ENCODE assay signal across 8 mouse cellular contexts in genomic region chr5:125068371-125068951, GRCm38 (mm10).
DNase-seq lines count a peak whose midpoint lies in the region; ATAC-seq and TF ChIP-seq lines count a peak whose summit lies in the region.

No protein-coding gene starts in this region.

- TF ChIP-seq CTCF in intestine, postnatal 0 days (IDR thresholded peaks at IDR 0.05; ENCODE audit: low read depth): no peak
- no peak for TF ChIP-seq CTCF in midbrain, postnatal 0 days (IDR thresholded peaks at IDR 0.05)

- H3K4me1 ChIP-seq in intestine, embryonic 14.5 days (replicated peaks; ENCODE audit: control insufficient read depth, insufficient read depth, low read length): peaks cover 57% of the 10 kb centered on the region
- H3K4me1 ChIP-seq in intestine, postnatal 0 days (replicated peaks; ENCODE audit: control insufficient read depth, insufficient read depth, low read length): no peaks in the 10 kb centered on the region
- H3K4me1 ChIP-seq in hindbrain, embryonic 16.5 days (ENCODE audit: control insufficient read depth, insufficient read depth, low read depth, low read length): peaks cover 35% of the 10 kb centered on the region
- H3K4me1 ChIP-seq in midbrain, postnatal 0 days (ENCODE audit: insufficient read depth, low read length): no peaks in the 10 kb centered on the region

- H3K9ac ChIP-seq in intestine, embryonic 14.5 days (ENCODE audit: low read length): no peak overlapping the region
- no peak overlapping the region for H3K9ac ChIP-seq in intestine, postnatal 0 days (ENCODE audit: low read depth, low read length)
- H3K9ac ChIP-seq in hindbrain, embryonic 16.5 days (ENCODE audit: low read depth, low read length): no peak overlapping the region; the same call in 1 of the 2 replicates
- no peak overlapping the region; the same call in 1 of the 2 replicates for H3K9ac ChIP-seq in midbrain, postnatal 0 days (replicated peaks; ENCODE audit: low read length, poor library complexity, severe bottlenecking)

- ATAC-seq in intestine, embryonic 14.5 days (replicated peaks; ENCODE audit: low FRiP score, low TSS enrichment, low read depth): peak; percentile 81
- ATAC-seq in intestine, postnatal 0 days: no peak
- peak; percentile 38 for ATAC-seq in hindbrain, embryonic 16.5 days
- peak; percentile 2; the same call in 1 of the 2 replicates for ATAC-seq in midbrain, postnatal 0 days (ENCODE audit: low FRiP score)

- WGBS in intestine, embryonic 14.5 days: 23% methylated on average over 16 of the region's 16 CpGs
- whole genome bisulfite sequencing in intestine, postnatal 0 days: 49% methylated on average over 15 of the region's 16 CpGs
- 22% methylated on average over 16 of the region's 16 CpGs for WGBS in hindbrain, embryonic 16.5 days
- whole genome bisulfite sequencing in midbrain, postnatal 0 days: 57% methylated on average over 16 of the region's 16 CpGs

- peak; percentile 81 for DNase-seq in intestine, embryonic 14.5 days (ENCODE audit: low spot score)
- peak; percentile 45 for DNase-seq in embryo, embryonic 10 days (ENCODE audit: low spot score)
- DNase-seq in midbrain, postnatal 0 days (ENCODE audit: low spot score): no peak
- DNase-seq in c-Kit-positive CD71-positive TER-119-positive erythroid progenitor cells, embryonic 14.5 days (ENCODE audit: low spot score): no peak
- no peak for DNase-seq in cerebellum, adult 18-20 months
- DNase-seq in heart, adult 11 months: no peak

- H3K4me2 ChIP-seq in intestine, embryonic 14.5 days (ENCODE audit: low read length): 0 out of 2 replicates have a peak overlapping the region, but pooled peaks have one; percentile 13
- H3K4me2 ChIP-seq in intestine, postnatal 0 days (replicated peaks; ENCODE audit: low read depth): no peak overlapping the region
- no peak overlapping the region for H3K4me2 ChIP-seq in hindbrain, embryonic 16.5 days (ENCODE audit: low read length)
- H3K4me2 ChIP-seq in midbrain, postnatal 0 days (ENCODE audit: low read depth, low read length, poor library complexity, severe bottlenecking): no peak overlapping the region

- H3K4me3 ChIP-seq in intestine, embryonic 14.5 days (ENCODE audit: low read depth, low read length): no peak overlapping the region
- H3K4me3 ChIP-seq in intestine, postnatal 0 days (ENCODE audit: low read depth, low read length): no peak overlapping the region
- H3K4me3 ChIP-seq in hindbrain, embryonic 16.5 days (ENCODE audit: low read length): no peak overlapping the region
- no peak overlapping the region for H3K4me3 ChIP-seq in midbrain, postnatal 0 days (ENCODE audit: low read depth, low read length)

- peak overlapping the region; percentile 75 for H3K27ac ChIP-seq in intestine, embryonic 14.5 days (ENCODE audit: low read depth)
- H3K27ac ChIP-seq in intestine, postnatal 0 days (ENCODE audit: low read depth, low read length): no peak overlapping the region
- H3K27ac ChIP-seq in hindbrain, embryonic 16.5 days (ENCODE audit: low read depth, low read length): peak overlapping the region; percentile 72
- no peak overlapping the region; the same call in 1 of the 2 replicates for H3K27ac ChIP-seq in midbrain, postnatal 0 days (ENCODE audit: low read depth, low read length)

- peaks cover 55% of the 10 kb centered on the region for H3K36me3 ChIP-seq in intestine, embryonic 14.5 days (ENCODE audit: control insufficient read depth, insufficient read depth, low read length)
- peaks cover 63% of the 10 kb centered on the region for H3K36me3 ChIP-seq in intestine, postnatal 0 days (ENCODE audit: control insufficient read depth, insufficient read depth)
- H3K36me3 ChIP-seq in hindbrain, embryonic 16.5 days (ENCODE audit: control insufficient read depth, insufficient read depth, low read length): peaks cover 22% of the 10 kb centered on the region
- H3K36me3 ChIP-seq in midbrain, postnatal 0 days (ENCODE audit: insufficient read depth, low read length): peaks cover 33% of the 10 kb centered on the region

- H3K9me3 ChIP-seq in intestine, embryonic 14.5 days (ENCODE audit: control insufficient read depth, low read length): no peaks in the 10 kb centered on the region
- no peaks in the 10 kb centered on the region for H3K9me3 ChIP-seq in intestine, postnatal 0 days (ENCODE audit: control insufficient read depth)
- H3K9me3 ChIP-seq in hindbrain, embryonic 16.5 days (ENCODE audit: control insufficient read depth, low read length): no peaks in the 10 kb centered on the region
- no peaks in the 10 kb centered on the region for H3K9me3 ChIP-seq in midbrain, postnatal 0 days (ENCODE audit: low read length)

- no peaks in the 10 kb centered on the region for H3K27me3 ChIP-seq in intestine, embryonic 14.5 days (replicated peaks; ENCODE audit: control insufficient read depth, insufficient read depth, low read length)
- H3K27me3 ChIP-seq in intestine, postnatal 0 days (replicated peaks; ENCODE audit: control insufficient read depth, insufficient read depth, low read length): no peaks in the 10 kb centered on the region
- no peaks in the 10 kb centered on the region for H3K27me3 ChIP-seq in hindbrain, embryonic 16.5 days (replicated peaks; ENCODE audit: control insufficient read depth, insufficient read depth, low read length)
- no peaks in the 10 kb centered on the region for H3K27me3 ChIP-seq in midbrain, postnatal 0 days (ENCODE audit: insufficient read depth, low read length)

Comparison
In these comparisons a context has a peak if more than half of its experiments do, and no peak if none do; other contexts are left out.
1. H3K27ac ChIP-seq: peak in intestine, embryonic 14.5 days (single experiment) and hindbrain, embryonic 16.5 days (single experiment); none in intestine, postnatal 0 days (single experiment) and midbrain, postnatal 0 days (single experiment).
2. DNase-seq: peak in intestine, embryonic 14.5 days (single experiment) and embryo, embryonic 10 days (single experiment); none in midbrain, postnatal 0 days (single experiment), c-Kit-positive CD71-positive TER-119-positive erythroid progenitor cells, embryonic 14.5 days (single experiment), cerebellum, adult 18-20 months (0 of 2) and heart, adult 11 months (single experiment).